Mouse (Mus musculus) adrenal gland, postnatal 4 days (tissue): Measurements from ENCODE around the gene 5430427O19Rik. TPM values are rescaled to one million over a fixed set of nuclear protein-coding genes. Genes with fewer than 3 reads are reported as not detected.

Source experiments
- total RNA-seq, 2 experiments: library from RNA; stranded (reverse); gene quantifications; 2 replicates each; pipeline ENCODE4 v1.2.3; 2021

5430427O19Rik gene
- total RNA-seq, 2 experiments from 2014 or later: 0.14 to 0.17 TPM

Other genes starting within 250 kb of the 5430427O19Rik start
- 10 to 100 TPM; 29.2 to 34.8 TPM for gene Gk, start 93.5 kb upstream of the 5430427O19Rik start, total RNA-seq
- gene Samt3, start 173.8 kb downstream of the 5430427O19Rik start, total RNA-seq: not detected